Mouse (Mus musculus) activated CD4-positive, CD25-positive, alpha-beta regulatory T cell (primary cell): ENCODE measurements around the gene Gm16405. TPM values are rescaled to one million over a fixed set of nuclear protein-coding genes. Genes with fewer than 3 reads are reported as not detected.

Experiments
- polyA plus RNA-seq, 2 experiments: library from polyadenylated mRNA; unstranded; fragments of 100-300 nt; shearing (Covaris generic); gene quantifications; one replicate each; pipeline ENCODE4 v1.2.1; 2017

The Gm16405 gene
- not detected for polyA plus RNA-seq

DNA sequence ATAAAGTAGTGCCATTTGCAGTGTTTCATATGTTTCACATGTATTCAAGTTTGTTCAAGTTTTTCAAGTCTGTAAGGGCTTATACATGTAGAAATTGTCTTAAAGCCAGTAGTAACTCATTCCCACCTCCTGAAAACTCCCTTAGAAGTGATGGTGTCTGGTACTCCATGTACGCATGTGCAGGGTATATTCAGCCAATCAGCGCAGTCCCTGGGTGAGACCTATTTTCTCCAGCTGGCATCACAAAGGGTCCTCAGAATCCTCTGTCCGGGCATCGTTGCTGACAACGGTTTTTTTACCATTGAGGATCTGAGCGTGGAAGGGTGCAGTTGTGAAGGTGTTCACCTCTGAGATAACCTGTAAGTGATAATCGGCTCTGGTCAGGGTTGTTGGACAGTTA, at the start of gene Gm16405:
Gm16405 (plus strand) TSS at position 301 of the 400 bp plus-strand sequence.

Other genes with a start within 250 kb of the Gm16405 start
- not detected for gene Gm16430, start 91.0 kb downstream of the Gm16405 start, polyA plus RNA-seq